Mouse (Mus musculus) embryonic stem cell, embryonic (primary cell): ENCODE data around the gene Cyp4v3.
"Not testable (repeated sequence)": the region's sequence is repeated elsewhere in the genome, so short reads cannot be mapped to it uniquely, and the experiment has no call there.

Experiments used
- CTCF ChIA-PET, 4 experiments: fragments of 300-600 bp in 2 of 4; fragments of 350-600 bp in 2 of 4; sonication (Branson Sonifier 250); formaldehyde crosslinking; loops; one replicate each; lab custom pipeline; 2022; ENCODE audit warnings: inconsistent platforms in 2 of 4; lab: Charles Lee
- POLR2A ChIA-PET, 4 experiments: fragments of 300-600 bp in 2 of 4; fragments of 350-600 bp in 2 of 4; sonication (Branson Sonifier 250); formaldehyde crosslinking; loops; one replicate each; lab custom pipeline; 2022; ENCODE audit warnings: antibody characterized with exemption in 4 of 4, inconsistent platforms in 1 of 4; lab: Charles Lee

Cyp4v3 gene

DNA sequence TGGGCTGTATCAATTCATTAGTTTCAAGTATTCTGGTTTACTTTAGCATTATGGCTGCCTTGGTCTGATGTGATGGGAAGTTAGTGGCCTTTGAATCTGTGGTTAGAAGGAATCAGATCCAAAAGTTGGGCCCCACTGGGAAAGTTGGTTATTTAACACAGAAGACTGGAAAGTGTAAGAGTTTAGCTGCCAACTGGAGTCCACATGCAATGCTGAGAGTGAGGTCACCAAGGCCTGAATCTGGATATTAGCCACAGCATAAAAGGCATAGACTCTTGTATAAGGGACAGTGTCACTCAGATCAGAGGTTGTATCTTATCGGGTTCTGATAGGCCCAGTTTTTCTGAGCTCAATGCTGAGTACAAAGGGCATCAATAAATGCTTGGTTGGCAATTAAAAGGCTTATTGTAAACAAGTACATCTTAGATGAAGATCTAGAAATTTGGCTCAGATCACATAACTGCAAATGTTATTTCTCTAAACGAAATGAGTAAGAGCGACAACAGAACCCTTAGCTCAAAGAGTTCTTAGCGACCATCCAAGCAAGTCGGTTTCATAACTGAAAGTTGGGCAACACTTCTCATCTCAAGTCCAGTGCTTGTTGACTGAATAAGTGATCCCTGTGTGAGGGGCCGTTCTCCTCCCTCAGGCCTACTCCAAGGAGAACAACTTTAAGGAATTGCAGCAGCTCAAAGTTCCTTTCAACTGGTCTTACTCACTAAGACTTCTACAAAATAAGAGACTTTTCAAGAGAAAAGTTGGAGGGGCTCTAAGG is 3.6 kb downstream of the Cyp4v3 start:
- CTCF ChIA-PET = interaction anchor here in 1 of 4 experiments (1.2 kb wide), 1 partner anchor 16 kb away, joined by 3 read pairs; no protein-coding TSS in a partner anchor
- POLR2A ChIA-PET = interaction anchor here in 1 of 4 experiments (0.6 kb wide), 1 partner anchor 1502 kb away, joined by 3 read pairs; no protein-coding TSS in a partner anchor

GRCm38 (mm10) chr8:45327076-45327475 is 5.9 kb downstream of the Cyp4v3 start:
- POLR2A ChIA-PET, CTCF ChIA-PET: not testable (repeated sequence)

- POLR2A ChIA-PET = no interaction called here
- CTCF ChIA-PET = no interaction called here
Measured at GRCm38 (mm10) chr8:45324151-45324550, 8.9 kb downstream of the Cyp4v3 start.

DNA sequence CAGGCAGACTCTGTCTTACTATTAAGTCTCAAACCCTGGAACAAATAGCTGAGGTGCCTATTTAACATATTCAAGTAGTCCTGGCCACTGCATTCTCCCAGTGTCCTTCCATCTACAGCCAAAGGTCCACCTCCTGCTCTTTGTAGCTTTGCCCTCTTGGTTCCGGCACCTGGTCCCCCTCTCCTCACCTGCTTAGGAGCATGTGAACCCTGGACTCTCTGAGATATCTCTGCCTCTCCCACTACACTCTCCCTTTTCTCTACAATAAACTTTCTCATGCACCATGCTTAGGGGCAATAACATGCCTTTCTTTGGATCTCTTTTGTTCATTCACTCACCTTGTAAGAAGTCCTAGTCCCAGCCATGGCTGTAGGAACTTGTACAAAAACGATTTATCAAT is 11.7 kb downstream of the Cyp4v3 start:
- ChIA-PET CTCF (no interaction called here), POLR2A (no interaction called here)

- CTCF ChIA-PET = no interaction called here
- POLR2A ChIA-PET = no interaction called here
Measured at GRCm38 (mm10) chr8:45320930-45321329, 12.1 kb downstream of the Cyp4v3 start.

- POLR2A ChIA-PET = no interaction called here
- CTCF ChIA-PET = no interaction called here
Measured at GRCm38 (mm10) chr8:45310967-45311366, 22.0 kb downstream of the Cyp4v3 start.

GRCm38 (mm10) chr8:45308366-45308765 is 24.6 kb downstream of the Cyp4v3 start, which contains the start of gene Gm45753:
Gene Gm45753 (minus strand): TSS chr8:45308466.
- CTCF ChIA-PET = interaction anchor here in 1 of 4 experiments (0.5 kb wide), 1 partner anchor 150 kb away, joined by 3 read pairs; no protein-coding TSS in a partner anchor
- POLR2A ChIA-PET = interaction anchor here in 1 of 4 experiments (0.6 kb wide), 1 partner anchor 645 kb away, joined by 3 read pairs; no protein-coding TSS in a partner anchor

- CTCF ChIA-PET = no interaction called here
Measured at GRCm38 (mm10) chr8:45305479-45305878, 27.5 kb downstream of the Cyp4v3 start.

DNA sequence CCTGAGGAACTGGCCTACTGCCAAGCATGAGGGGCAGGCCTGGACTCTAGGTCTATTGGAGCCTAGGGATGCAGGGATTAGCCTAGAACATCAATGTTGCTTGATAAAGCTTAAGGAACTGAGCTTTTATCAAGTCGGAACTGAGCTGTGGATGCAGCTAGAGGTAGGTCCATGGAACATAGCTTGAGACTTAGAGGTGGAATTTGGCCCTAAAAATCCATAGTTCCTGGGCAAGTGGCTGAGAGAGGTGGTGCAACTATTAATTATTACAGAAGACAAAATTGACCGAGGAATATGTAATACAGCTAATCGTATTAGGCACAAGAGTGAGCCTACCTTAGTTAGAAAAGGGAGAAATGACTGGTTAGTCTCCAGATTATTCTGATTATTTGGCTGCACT is 28.7 kb downstream of the Cyp4v3 start:
- ChIA-PET CTCF (no interaction called here), POLR2A (interaction anchor here in 1 of 4 experiments (0.6 kb wide), 1 partner anchor 38 kb away, joined by 3 read pairs; no protein-coding TSS in a partner anchor)

More at GRCm38 (mm10) chr8:45305479-45305878, 27.5 kb downstream of the Cyp4v3 start:
- POLR2A ChIA-PET = no interaction called here

- ChIA-PET CTCF (no interaction called here), POLR2A (interaction anchor here in 1 of 4 experiments (0.7 kb wide), 2 partner anchors 13 to 285 kb away, joined by 3 read pairs; no protein-coding TSS in a partner anchor)
Measured at GRCm38 (mm10) chr8:45302390-45302789, 30.6 kb downstream of the Cyp4v3 start.

DNA sequence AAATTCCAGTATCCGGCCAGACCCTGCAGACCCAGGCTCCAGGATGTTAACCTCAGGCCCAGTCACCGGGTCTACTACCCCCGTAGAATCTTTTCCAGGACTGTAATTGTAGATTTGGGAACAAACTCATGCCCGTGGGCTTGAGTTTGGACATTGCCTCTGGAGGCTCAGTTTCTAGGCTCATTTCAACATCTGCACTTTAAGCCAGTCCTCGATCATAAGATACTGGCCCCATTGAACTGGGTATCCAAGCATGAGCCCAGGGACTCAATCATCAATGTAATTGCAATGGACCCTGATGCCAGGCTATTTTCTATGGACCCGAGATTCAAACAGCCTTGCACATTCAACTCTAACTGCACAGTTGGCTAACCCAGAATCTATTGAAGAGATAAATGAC is 37.7 kb downstream of the Cyp4v3 start:
- POLR2A ChIA-PET = no interaction called here
- CTCF ChIA-PET = no interaction called here

DNA sequence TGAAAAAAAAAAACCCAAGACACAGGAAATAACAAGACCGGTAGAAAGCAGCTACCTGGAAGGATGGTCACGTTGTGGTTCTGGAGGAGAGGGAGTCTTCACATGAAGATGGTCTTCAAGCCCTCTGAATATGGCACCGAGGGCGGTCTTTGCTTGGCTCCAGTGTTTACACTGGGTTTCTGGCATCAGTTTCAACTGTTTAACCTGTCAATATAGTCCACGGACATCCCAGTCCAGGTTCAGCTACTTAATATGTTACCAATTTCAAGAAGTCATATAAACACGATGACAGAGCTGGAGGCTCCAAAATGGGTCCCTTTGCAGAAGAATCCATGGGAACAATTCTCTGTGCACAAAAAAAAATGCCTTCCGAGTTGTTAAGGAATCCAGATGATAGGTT is 38.3 kb downstream of the Cyp4v3 start, which contains the start of gene Klkb1:
Gene Klkb1 (minus strand): TSS at position 173 of the 400 bp plus-strand sequence.
- CTCF ChIA-PET = no interaction called here

DNA sequence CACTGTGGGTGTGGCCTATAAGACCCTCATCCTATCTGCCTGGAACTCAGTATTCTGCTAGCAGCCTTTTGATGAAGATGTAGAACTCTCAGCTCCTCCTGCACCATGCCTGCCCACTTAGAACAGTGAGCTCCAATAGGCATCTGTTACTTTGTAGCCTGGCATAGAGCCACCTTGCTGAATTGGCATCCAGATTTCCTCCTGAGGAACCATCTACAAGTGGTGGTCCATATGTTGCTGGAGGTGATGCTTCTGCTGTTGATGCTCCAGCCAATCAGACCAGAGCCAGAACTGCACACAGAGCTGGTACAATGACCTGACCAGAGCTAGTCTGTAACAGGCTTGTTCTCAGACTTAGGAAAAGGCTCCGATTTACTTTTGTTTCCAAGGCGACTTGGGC is 41.2 kb downstream of the Cyp4v3 start:
- ChIA-PET CTCF (interaction anchor here in 1 of 4 experiments (1.1 kb wide), 1 partner anchor 53 kb away, joined by 3 read pairs; no protein-coding TSS in a partner anchor), POLR2A (no interaction called here)

More for the DNA sequence above, 38.3 kb downstream of the Cyp4v3 start, which contains the start of gene Klkb1:
- POLR2A ChIA-PET = no interaction called here

- ChIA-PET CTCF (interaction anchor here in 1 of 4 experiments (0.6 kb wide), 1 partner anchor 14 kb away, joined by 3 read pairs; no protein-coding TSS in a partner anchor), POLR2A (no interaction called here)
Measured at GRCm38 (mm10) chr8:45281630-45282029, 51.4 kb downstream of the Cyp4v3 start.

DNA sequence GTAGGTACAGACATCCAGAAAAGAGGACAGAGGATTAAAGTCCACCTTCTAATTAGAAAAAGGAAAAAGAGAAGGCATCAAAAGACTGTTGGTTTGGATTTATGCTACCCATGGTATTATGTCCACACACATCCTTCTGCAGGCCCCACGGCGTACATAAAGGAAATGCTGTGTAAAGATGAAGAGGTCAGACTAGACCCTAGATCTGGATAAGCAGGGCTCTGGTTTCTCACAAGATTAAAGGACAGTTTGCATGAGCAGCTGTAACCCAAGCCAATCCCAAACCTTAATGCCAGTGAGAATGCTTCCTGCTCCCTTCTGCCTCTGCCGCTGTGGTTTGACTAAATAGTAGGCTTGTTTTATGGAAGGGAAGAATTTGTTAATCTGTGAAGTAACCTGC is 55.6 kb downstream of the Cyp4v3 start:
- CTCF ChIA-PET = no interaction called here
- POLR2A ChIA-PET = no interaction called here

DNA sequence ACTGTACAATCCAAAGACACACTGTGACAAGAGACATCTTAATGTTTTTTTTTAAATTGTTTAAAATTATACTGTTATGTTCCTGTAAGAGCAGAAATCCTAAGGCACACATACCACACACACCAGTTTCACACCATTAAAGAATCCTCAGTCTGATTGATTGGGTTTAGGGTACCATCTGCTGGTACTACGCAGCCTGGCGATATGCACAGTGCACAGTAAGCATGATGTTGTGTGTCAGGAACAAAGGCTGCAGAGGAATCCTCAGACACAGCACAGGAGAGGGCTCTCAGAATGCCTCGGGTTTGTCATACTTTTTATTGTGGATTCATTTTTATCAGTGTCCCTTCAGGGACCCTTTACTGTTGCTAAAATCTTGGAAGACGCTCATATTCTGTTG is 58.7 kb downstream of the Cyp4v3 start:
- POLR2A ChIA-PET = no interaction called here
- CTCF ChIA-PET = no interaction called here

- POLR2A ChIA-PET = no interaction called here
Measured at GRCm38 (mm10) chr8:45269056-45269455, 64.0 kb downstream of the Cyp4v3 start.

GRCm38 (mm10) chr8:45268485-45268884 is 64.5 kb downstream of the Cyp4v3 start:
- ChIA-PET CTCF (interaction anchor here in 1 of 4 experiments (0.7 to 0.9 kb wide), 2 partner anchors 13 to 337 kb away, joined by 3 read pairs; no protein-coding TSS in a partner anchor), POLR2A (no interaction called here)

More at GRCm38 (mm10) chr8:45269056-45269455, 64.0 kb downstream of the Cyp4v3 start:
- CTCF ChIA-PET = interaction anchor here in 1 of 4 experiments (0.9 kb wide), 1 partner anchor 336 kb away, joined by 3 read pairs; no protein-coding TSS in a partner anchor

DNA sequence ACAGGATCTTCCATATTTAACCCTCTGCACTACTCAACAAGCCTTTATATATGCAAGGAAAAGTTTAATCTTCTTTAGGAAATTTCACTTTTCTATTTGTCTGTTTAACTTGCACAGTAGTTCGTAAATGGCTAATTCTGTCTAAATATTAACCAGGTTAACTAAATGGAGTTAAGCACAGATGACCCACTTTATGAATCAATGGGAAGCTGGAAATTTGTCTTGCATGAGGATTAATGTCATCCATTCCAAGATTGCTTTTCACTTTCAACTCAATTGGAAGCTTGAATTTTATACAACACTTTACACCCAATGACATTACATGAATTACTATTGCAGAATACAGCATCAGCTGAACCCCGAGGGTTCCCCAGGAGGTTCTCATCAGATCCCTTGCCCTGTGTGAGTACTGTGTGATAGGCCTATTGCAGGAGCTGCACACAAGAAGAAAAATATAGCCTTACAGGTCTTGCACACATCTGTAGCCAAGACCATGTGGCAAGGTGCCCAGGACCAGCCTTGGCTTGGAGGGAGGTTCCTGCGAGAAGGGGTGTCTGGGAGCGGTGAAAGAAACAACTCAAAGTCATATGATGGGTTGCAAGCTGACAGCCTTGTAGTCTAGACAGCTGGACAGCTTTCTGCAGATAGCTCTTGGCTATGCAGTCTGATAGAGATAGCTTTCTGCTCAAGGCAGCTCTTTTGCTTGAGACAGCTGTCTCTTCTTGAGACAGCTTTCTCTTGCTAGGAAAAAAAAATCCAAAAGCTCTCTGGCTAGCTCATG is 65.2 kb downstream of the Cyp4v3 start:
- CTCF ChIA-PET = interaction anchor here in 1 of 4 experiments (0.7 kb wide), 1 partner anchor 14 kb away, joined by 3 read pairs; no protein-coding TSS in a partner anchor

More for the DNA sequence above, 65.2 kb downstream of the Cyp4v3 start:
- POLR2A ChIA-PET = no interaction called here
